Mouse (Mus musculus): ENCODE results near the gene Zrsr1. TPM values are rescaled to one million over a fixed set of nuclear protein-coding genes. Genes with fewer than 3 reads are reported as not detected.

Zrsr1 gene
- 1.8 and 2.4 TPM in 2 replicates for polyA plus RNA-seq (2015; fragmentation: Nextera tagmentation; extraction: Ambion mirVana)

DNA sequence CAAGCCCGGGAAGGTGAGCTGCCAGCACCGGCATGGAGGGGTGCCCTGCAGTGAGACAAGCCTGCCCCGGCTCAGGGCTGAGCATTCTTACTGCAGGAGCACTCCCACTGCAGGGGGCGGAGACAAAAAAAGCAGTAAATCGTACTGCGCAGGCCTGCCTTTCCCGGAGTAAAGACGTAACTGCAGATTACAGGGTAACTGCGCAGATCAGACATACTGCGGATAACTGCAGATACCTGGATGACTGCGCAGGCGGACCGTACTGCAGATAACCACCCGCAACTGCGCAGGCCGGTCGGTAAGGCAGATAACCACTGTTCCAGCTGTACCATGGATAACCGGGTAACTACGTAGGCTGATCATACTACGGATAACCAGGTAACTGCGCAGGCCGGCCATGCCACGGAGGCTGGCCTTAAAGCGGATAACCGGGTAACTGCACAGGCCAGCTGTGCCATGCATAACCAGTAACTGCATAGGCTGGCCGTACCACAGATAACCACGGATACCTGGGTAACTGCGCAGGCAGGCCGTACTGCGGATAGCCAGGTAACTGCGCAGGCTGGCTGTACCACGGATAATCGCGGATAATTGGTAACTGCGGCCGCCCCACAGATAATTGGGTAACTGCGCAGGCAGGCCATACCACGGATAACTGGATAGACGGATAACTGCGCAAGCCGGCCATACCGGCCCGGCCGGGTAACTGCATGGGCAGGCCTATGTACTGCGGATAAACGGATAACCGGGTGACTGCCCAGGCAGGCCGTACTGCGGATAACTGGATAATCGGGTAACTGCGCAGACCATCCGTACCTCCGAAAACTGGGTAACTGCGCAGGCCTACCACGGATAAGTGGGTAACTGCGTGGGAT is at the start of gene Zrsr1:
Zrsr1 (plus strand) TSS at position 171 of the 875 bp plus-strand sequence.
- Histone ChIP-seq H3K9me3 (peaks cover 39% of the 10 kb centered on the region), H3K36me3 (peaks cover 65% of the 10 kb centered on the region), H3K27me3 (replicated peaks) (no peaks in the 10 kb centered on the region), H3K4me2 (peak within 1 kb of the TSS; percentile 84), H3K9ac (peak within 1 kb of the TSS; percentile 76), H3K4me1 (peaks cover 27% of the 10 kb centered on the region), H3K4me3 (peak within 1 kb of the TSS; percentile 64), H3K27ac (replicated peaks) (peak within 1 kb of the TSS; percentile 82)
- WGBS: 52% methylated on average over 56 of the region's 56 CpGs
- peak; percentile 62 for ATAC-seq (ENCODE audit: extremely low read depth, insufficient number of reproducible peaks, low FRiP score, low TSS enrichment)

DNA sequence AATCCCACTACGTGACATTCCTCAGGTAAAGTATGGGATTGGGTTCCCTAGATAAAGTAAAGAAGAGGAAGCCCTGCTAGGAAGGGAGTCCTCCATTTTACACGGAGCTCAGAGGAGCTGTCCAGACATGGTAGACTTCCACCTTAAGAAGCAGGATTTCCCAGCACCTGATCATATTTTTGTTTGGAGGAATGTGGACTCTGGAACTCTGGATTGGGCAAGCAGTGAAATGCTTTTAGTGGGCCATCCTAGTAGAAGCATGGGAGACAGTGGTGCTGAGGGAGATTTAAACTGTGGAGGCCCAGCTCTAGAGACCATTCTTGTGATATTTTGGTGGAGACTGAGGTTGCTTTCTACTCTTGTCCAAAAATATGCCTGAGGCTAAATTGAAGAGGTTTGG is 49.3 kb upstream of the Zrsr1 start:
- no peaks in the 10 kb centered on the region for H3K36me3 ChIP-seq
- 71% methylated on average over 2 of the region's 2 CpGs for WGBS
- H3K27me3 ChIP-seq (replicated peaks): no peaks in the 10 kb centered on the region
- no peak overlapping the region for H3K27ac ChIP-seq (replicated peaks)
- no peak overlapping the region for H3K9ac ChIP-seq
- no peak overlapping the region for H3K4me2 ChIP-seq
- H3K4me1 ChIP-seq: no peaks in the 10 kb centered on the region
- H3K9me3 ChIP-seq: no peaks in the 10 kb centered on the region
- H3K4me3 ChIP-seq: no peak overlapping the region
- no peak for ATAC-seq (ENCODE audit: extremely low read depth, insufficient number of reproducible peaks, low FRiP score, low TSS enrichment)

DNA sequence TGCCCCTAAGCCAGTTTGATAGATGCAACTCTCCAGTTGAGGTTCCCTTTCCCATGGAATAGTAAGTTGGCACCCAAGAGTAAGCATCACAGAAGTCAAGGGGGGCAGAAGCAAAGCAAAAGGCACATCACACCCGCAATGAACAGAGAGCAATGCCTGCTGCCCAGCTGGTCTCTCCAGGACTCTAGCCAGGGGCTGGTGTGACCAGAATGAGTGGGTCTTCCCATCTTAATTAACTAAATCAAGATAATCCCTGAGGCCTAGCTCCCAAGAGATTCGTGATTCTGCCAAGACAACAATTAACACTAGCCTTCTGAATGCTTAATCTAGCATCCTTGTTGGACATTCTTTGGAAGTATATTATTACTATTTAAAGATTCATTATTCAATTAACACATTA is 48.2 kb upstream of the Zrsr1 start:
- Histone ChIP-seq H3K27ac (replicated peaks) (no peak overlapping the region), H3K9ac (no peak overlapping the region), H3K4me2 (no peak overlapping the region), H3K9me3 (no peaks in the 10 kb centered on the region), H3K4me1 (peaks cover 7% of the 10 kb centered on the region), H3K27me3 (replicated peaks) (no peaks in the 10 kb centered on the region), H3K4me3 (no peak overlapping the region), H3K36me3 (no peaks in the 10 kb centered on the region)
- WGBS: 72% methylated on average over 2 of the region's 2 CpGs
- no peak for ATAC-seq (ENCODE audit: extremely low read depth, insufficient number of reproducible peaks, low FRiP score, low TSS enrichment)

DNA sequence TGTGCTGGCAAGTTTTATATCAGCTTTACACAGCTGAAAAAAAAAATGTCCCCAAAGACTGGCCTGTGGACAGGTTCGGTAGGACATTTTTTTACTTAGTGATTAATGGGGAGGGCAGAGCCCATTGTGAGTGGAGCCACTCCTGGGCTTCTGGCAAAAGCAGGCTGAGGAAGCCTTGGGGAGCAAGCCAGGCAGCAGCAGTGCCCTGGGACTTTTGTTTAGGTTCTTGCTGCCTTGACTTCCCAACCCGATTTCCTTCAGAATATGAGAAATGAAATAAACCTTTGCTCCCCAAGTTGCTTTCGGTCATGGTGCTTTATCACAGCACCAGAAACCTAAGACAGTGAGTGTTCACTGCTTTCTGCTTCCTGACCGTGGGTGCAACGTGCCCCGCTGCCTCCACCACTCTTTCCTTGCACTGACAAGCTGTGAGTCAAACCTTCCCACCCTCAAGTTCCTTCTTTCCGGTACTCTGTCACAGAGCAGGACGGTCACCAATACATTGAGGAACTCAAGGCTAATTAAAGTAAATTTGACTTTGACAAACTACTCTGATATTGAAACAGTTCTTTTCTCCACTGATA is 43.1 kb upstream of the Zrsr1 start:
- Histone ChIP-seq H3K9me3 (no peaks in the 10 kb centered on the region), H3K27me3 (replicated peaks) (no peaks in the 10 kb centered on the region), H3K4me2 (no peak overlapping the region), H3K4me1 (peaks cover 17% of the 10 kb centered on the region), H3K9ac (no peak overlapping the region), H3K27ac (replicated peaks) (0 out of 2 replicates have a peak overlapping the region, but pooled peaks have one; percentile 36), H3K4me3 (no peak overlapping the region), H3K36me3 (no peaks in the 10 kb centered on the region)
- WGBS: 61% methylated on average over 8 of the region's 8 CpGs
- ATAC-seq (ENCODE audit: extremely low read depth, insufficient number of reproducible peaks, low FRiP score, low TSS enrichment): no peak

GRCm38 (mm10) chr11:22930129-22930528 is 41.7 kb upstream of the Zrsr1 start:
- Histone ChIP-seq H3K9me3 (no peaks in the 10 kb centered on the region), H3K36me3 (no peaks in the 10 kb centered on the region), H3K27me3 (replicated peaks) (no peaks in the 10 kb centered on the region), H3K4me2 (no peak overlapping the region), H3K4me1 (peaks cover 18% of the 10 kb centered on the region), H3K4me3 (no peak overlapping the region), H3K27ac (replicated peaks) (no peak overlapping the region), H3K9ac (no peak overlapping the region)
- no peak for ATAC-seq (ENCODE audit: extremely low read depth, insufficient number of reproducible peaks, low FRiP score, low TSS enrichment)
- WGBS: 66% methylated on average over 2 of the region's 2 CpGs

GRCm38 (mm10) chr11:22931320-22931905 is 40.4 kb upstream of the Zrsr1 start:
- H3K27me3 ChIP-seq (replicated peaks): no peaks in the 10 kb centered on the region
- H3K9me3 ChIP-seq: no peaks in the 10 kb centered on the region
- no peak overlapping the region for H3K4me2 ChIP-seq
- ATAC-seq (ENCODE audit: extremely low read depth, insufficient number of reproducible peaks, low FRiP score, low TSS enrichment): no peak
- H3K9ac ChIP-seq: no peak overlapping the region
- no peak overlapping the region for H3K27ac ChIP-seq (replicated peaks)
- no peaks in the 10 kb centered on the region for H3K36me3 ChIP-seq
- 88% methylated on average over 2 of the region's 2 CpGs for WGBS
- peaks cover 22% of the 10 kb centered on the region for H3K4me1 ChIP-seq
- H3K4me3 ChIP-seq: no peak overlapping the region

GRCm38 (mm10) chr11:22932167-22932566 is 39.6 kb upstream of the Zrsr1 start:
- Histone ChIP-seq H3K27ac (replicated peaks) (no peak overlapping the region), H3K9me3 (no peaks in the 10 kb centered on the region)
- ATAC-seq (ENCODE audit: extremely low read depth, insufficient number of reproducible peaks, low FRiP score, low TSS enrichment): no peak

DNA sequence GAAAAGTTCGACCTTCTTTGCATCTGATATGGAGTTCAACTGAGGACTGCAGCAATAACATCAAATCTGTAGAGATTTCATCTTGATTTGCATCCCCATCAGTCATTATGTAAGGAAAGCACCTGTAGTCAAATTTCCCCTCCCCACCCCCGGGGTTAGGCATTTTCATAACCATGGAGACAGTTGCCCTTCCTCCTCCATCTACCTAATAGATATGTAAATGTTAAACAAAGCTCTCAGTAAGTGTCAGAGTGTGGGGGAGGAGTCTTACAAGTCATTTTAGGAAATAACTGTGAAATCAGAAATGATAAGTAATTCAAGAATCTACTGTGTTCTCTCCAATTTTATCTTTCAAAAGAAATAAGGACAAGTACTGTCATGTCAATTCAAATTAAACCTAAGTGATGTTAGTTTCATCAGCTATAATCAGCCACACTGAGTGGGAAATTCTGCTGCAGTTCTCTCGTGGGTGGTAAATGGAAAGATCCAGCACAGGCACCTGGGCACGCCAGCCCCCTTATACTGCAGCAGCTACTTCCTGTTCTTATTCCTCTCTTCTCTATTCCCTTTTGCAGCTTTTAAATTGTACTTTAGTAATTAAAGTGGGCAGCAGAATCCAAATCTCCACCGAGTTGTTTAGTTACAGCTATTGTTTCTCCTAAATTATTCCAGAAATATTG is 35.2 kb upstream of the Zrsr1 start:
- H3K27me3 ChIP-seq (replicated peaks): no peaks in the 10 kb centered on the region
- WGBS: 58% methylated on average over 5 of the region's 5 CpGs

More at GRCm38 (mm10) chr11:22932167-22932566, 39.6 kb upstream of the Zrsr1 start:
- Histone ChIP-seq H3K36me3 (no peaks in the 10 kb centered on the region), H3K4me1 (peaks cover 22% of the 10 kb centered on the region), H3K27me3 (replicated peaks) (no peaks in the 10 kb centered on the region), H3K9ac (no peak overlapping the region), H3K4me3 (no peak overlapping the region), H3K4me2 (no peak overlapping the region)

DNA sequence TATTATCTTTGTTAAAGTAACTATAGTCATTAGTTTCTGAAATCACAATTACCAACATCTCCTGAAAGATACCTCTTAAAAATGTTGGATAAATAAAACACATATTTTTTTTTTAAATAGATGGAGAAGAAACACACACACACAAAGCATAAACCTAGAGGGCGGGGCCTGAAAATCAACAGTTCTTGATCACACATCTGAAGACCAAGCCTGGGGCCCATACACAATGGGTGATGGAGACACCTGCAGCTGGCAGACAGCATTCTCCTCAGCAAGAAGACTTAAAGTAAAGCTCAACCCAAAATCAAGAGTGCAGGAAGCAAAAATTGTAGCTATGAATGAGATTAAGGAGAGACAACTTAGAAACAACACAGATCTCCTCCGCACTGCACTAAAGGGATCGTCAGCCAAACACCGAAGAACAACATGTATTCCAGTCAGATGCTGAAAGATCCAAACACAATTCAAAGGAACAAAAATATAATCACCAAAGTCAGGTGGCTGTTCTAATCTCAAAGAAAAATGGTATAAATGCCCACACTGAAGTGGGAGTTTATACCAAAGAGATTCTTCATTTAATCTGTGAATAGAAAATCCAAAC is 34.0 kb upstream of the Zrsr1 start:
- H3K27me3 ChIP-seq (replicated peaks): no peaks in the 10 kb centered on the region
- no peak overlapping the region for H3K4me3 ChIP-seq
- peaks cover 5% of the 10 kb centered on the region for H3K4me1 ChIP-seq
- no peak overlapping the region for H3K4me2 ChIP-seq
- no peaks in the 10 kb centered on the region for H3K36me3 ChIP-seq
- no peaks in the 10 kb centered on the region for H3K9me3 ChIP-seq
- WGBS: 86% methylated on average over 4 of the region's 4 CpGs
- no peak overlapping the region for H3K27ac ChIP-seq (replicated peaks)
- ATAC-seq (ENCODE audit: extremely low read depth, insufficient number of reproducible peaks, low FRiP score, low TSS enrichment): no peak
- no peak overlapping the region for H3K9ac ChIP-seq

More for the DNA sequence above, 35.2 kb upstream of the Zrsr1 start:
- peaks cover 9% of the 10 kb centered on the region for H3K4me1 ChIP-seq
- no peak overlapping the region for H3K9ac ChIP-seq
- no peaks in the 10 kb centered on the region for H3K36me3 ChIP-seq
- no peak overlapping the region for H3K4me2 ChIP-seq
- no peak for ATAC-seq (ENCODE audit: extremely low read depth, insufficient number of reproducible peaks, low FRiP score, low TSS enrichment)
- H3K27ac ChIP-seq (replicated peaks): no peak overlapping the region
- H3K9me3 ChIP-seq: no peaks in the 10 kb centered on the region
- H3K4me3 ChIP-seq: no peak overlapping the region

DNA sequence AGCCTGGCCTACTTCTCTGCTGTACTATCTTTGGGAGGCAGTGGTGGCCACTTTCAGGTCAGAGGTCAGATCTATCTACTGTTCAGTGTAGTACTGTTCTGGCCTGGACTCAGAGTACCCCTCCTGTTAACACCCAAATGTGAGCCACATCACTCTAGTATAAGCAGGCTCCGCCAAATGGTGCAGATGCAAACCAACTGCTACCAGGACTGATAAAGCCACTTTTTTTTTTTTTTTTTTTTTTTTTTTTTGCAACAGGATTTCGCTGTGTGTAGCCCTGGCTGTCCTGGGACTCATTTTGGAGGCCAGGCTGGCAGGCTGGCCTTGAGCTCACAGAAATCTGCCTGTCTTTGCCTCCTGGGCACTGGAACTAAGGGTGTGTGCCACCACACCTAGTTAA is 32.8 kb upstream of the Zrsr1 start:
- Histone ChIP-seq H3K36me3 (no peaks in the 10 kb centered on the region), H3K4me2 (no peak overlapping the region), H3K27ac (replicated peaks) (no peak overlapping the region), H3K27me3 (replicated peaks) (no peaks in the 10 kb centered on the region), H3K4me1 (peaks cover 5% of the 10 kb centered on the region), H3K4me3 (no peak overlapping the region), H3K9me3 (no peaks in the 10 kb centered on the region), H3K9ac (no peak overlapping the region)
- ATAC-seq (ENCODE audit: extremely low read depth, insufficient number of reproducible peaks, low FRiP score, low TSS enrichment): no peak
- WGBS: 55% methylated on average over 2 of the region's 2 CpGs

GRCm38 (mm10) chr11:22949101-22949500 is 22.7 kb upstream of the Zrsr1 start:
- ATAC-seq (ENCODE audit: extremely low read depth, insufficient number of reproducible peaks, low FRiP score, low TSS enrichment): no peak
- no peaks in the 10 kb centered on the region for H3K27me3 ChIP-seq (replicated peaks)
- no peak overlapping the region for H3K27ac ChIP-seq (replicated peaks)
- H3K9ac ChIP-seq: no peak overlapping the region
- 83% methylated on average over 1 of the region's 1 CpGs for WGBS
- H3K4me2 ChIP-seq: no peak overlapping the region
- H3K9me3 ChIP-seq: no peaks in the 10 kb centered on the region
- no peaks in the 10 kb centered on the region for H3K4me1 ChIP-seq
- H3K36me3 ChIP-seq: peaks cover 22% of the 10 kb centered on the region
- H3K4me3 ChIP-seq: no peak overlapping the region

Data from heart, embryonic 13.5 days (tissue).